Comparison of ENCODE assay signal across 8 mouse cellular contexts in genomic region chr12:116077074-116077854, GRCm38 (mm10). TPM values are rescaled to one million over a fixed set of nuclear protein-coding genes. Genes with fewer than 3 reads are reported as not detected.
DNase-seq lines count a peak whose midpoint lies in the region; ATAC-seq and TF ChIP-seq lines count a peak whose summit lies in the region.

Vipr2 (plus strand) TSS chr12:116077726.

- ATAC-seq in common myeloid progenitor, adult 5-6 weeks (replicated peaks; ENCODE audit: low read depth, poor library complexity, severe bottlenecking): peak; percentile 84
- peak; percentile 89 for ATAC-seq in granulocyte monocyte progenitor cell, adult 5-6 weeks (replicated peaks; ENCODE audit: poor library complexity, severe bottlenecking)
- peak; percentile 83 for ATAC-seq in intestine, postnatal 0 days
- ATAC-seq in lung, postnatal 0 days: peak; percentile 90

- peak within 1 kb of the TSS; percentile 91 for H3K4me2 ChIP-seq in intestine, postnatal 0 days (replicated peaks; ENCODE audit: low read depth)
- H3K4me2 ChIP-seq in lung, postnatal 0 days (replicated peaks; ENCODE audit: low read depth, low read length): peak within 1 kb of the TSS; percentile 87

- H3K36me3 ChIP-seq in intestine, postnatal 0 days (ENCODE audit: control insufficient read depth, insufficient read depth): no peaks in the 10 kb centered on the region
- no peaks in the 10 kb centered on the region for H3K36me3 ChIP-seq in lung, postnatal 0 days (ENCODE audit: insufficient read depth, low read length)

- DNase-seq in B cell, adult 2 months: peak; percentile 31 to 33
- DNase-seq in ZHBTc4 (ENCODE audit: low read depth, low spot score): peak; percentile 75
- DNase-seq in lung, postnatal 0 days (ENCODE audit: low spot score): peak; percentile 70
- DNase-seq in ovary, adult 18-20 months (ENCODE audit: low spot score): peak; percentile 25
- no peak for DNase-seq in c-Kit-positive CD71-positive TER-119-positive erythroid progenitor cells, embryonic 14.5 days (ENCODE audit: low spot score)

- H3K27me3 ChIP-seq in intestine, postnatal 0 days (replicated peaks; ENCODE audit: control insufficient read depth, insufficient read depth, low read length): peaks cover 4% of the 10 kb centered on the region; the same call in 1 of the 2 replicates
- no peaks in the 10 kb centered on the region for H3K27me3 ChIP-seq in lung, postnatal 0 days (replicated peaks; ENCODE audit: insufficient read depth, low read length)

- 6% methylated on average over 33 of the region's 33 CpGs for WGBS in intestine, postnatal 0 days
- WGBS in lung, postnatal 0 days: 5% methylated on average over 33 of the region's 33 CpGs

- H3K4me3 ChIP-seq in intestine, postnatal 0 days (ENCODE audit: low read depth, low read length): peak within 1 kb of the TSS; percentile 55
- peak within 1 kb of the TSS; percentile 47 for H3K4me3 ChIP-seq in lung, postnatal 0 days (ENCODE audit: low read depth, low read length)

- H3K9ac ChIP-seq in intestine, postnatal 0 days (ENCODE audit: low read depth, low read length): peak within 1 kb of the TSS; percentile 54
- H3K9ac ChIP-seq in lung, postnatal 0 days (replicated peaks; ENCODE audit: low read depth): peak within 1 kb of the TSS; percentile 34

- no peaks in the 10 kb centered on the region for H3K9me3 ChIP-seq in intestine, postnatal 0 days (ENCODE audit: control insufficient read depth)
- H3K9me3 ChIP-seq in lung, postnatal 0 days (ENCODE audit: low read length): no peaks in the 10 kb centered on the region

- no peak for TF ChIP-seq EP300 in lung, postnatal 0 days (IDR thresholded peaks at IDR 0.05)

- H3K4me1 ChIP-seq in intestine, postnatal 0 days (replicated peaks; ENCODE audit: control insufficient read depth, insufficient read depth, low read length): no peaks in the 10 kb centered on the region
- H3K4me1 ChIP-seq in lung, postnatal 0 days (ENCODE audit: insufficient read depth, low read depth, low read length): no peaks in the 10 kb centered on the region

- no peak for TF ChIP-seq CTCF in intestine, postnatal 0 days (IDR thresholded peaks at IDR 0.05; ENCODE audit: low read depth)
- no peak for TF ChIP-seq CTCF in lung, postnatal 0 days (IDR thresholded peaks at IDR 0.05)

- no peak within 1 kb of the TSS for H3K27ac ChIP-seq in intestine, postnatal 0 days (ENCODE audit: low read depth, low read length)
- no peak within 1 kb of the TSS for H3K27ac ChIP-seq in lung, postnatal 0 days (ENCODE audit: low read length)

RNA-seq across cellular contexts. Expression of gene Vipr2, which starts in this region (rescaled TPM):
- 4.2 and 7.0 TPM in 2 replicates for total RNA-seq in common myeloid progenitor, adult 5-6 weeks (2017)
- 1.1 and 3.3 TPM in 2 replicates for total RNA-seq in granulocyte monocyte progenitor cell, adult 5-6 weeks (2014; fragmentation: Nextera tagmentation)
- total RNA-seq in granulocyte monocyte progenitor cell, adult 5-6 weeks (2017): not detected in 2 replicates
- 1.7 and 2.2 TPM in 2 replicates for polyA plus RNA-seq in intestine, postnatal 0 days (2015; fragmentation: Nextera tagmentation; extraction: Ambion mirVana)
- 4.6 and 4.8 TPM in 2 replicates for polyA plus RNA-seq in lung, postnatal 0 days (2015; fragmentation: Nextera tagmentation; extraction: Ambion mirVana)
